Mouse (Mus musculus): Measurements from ENCODE around the gene Zc3h10.

DNA sequence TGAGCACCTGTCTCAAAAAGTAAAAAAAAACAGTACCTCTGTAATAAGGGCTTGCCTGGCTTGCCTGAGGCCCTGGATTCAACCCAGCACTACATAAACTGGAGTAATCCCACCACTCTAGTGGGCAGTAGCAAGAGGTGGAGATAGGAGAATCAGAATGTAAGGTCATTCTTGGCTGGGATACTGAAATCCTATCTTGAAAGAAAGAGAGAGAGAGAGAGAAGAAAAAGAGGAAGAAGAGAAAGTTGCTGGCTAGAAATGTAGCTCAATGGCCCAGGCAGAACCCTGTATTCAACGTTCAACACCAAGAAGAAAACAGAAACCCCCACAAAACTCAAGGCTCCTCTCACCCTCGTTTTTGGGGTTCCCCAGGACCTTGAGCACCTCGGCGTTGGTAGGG is 51.7 kb downstream of the Zc3h10 start:
- TF ChIP-seq CTCF (IDR thresholded peaks at IDR 0.05; ENCODE audit: low read depth): no peak
- no peak for TF ChIP-seq EP300 (IDR thresholded peaks at IDR 0.05; ENCODE audit: low read depth)
